Mouse (Mus musculus): ENCODE measurements around the gene Sdhd.

- no peak for TF ChIP-seq EP300 (IDR thresholded peaks at IDR 0.05; ENCODE audit: low read depth)
- TF ChIP-seq CTCF (IDR thresholded peaks at IDR 0.05; ENCODE audit: low read depth) = no peak
Measured at GRCm38 (mm10) chr9:50616161-50616560, 12.5 kb upstream of the Sdhd start.
